Mouse (Mus musculus): ENCODE results near the gene Bdnf. TPM values are rescaled to one million over a fixed set of nuclear protein-coding genes. Genes with fewer than 3 reads are reported as not detected.

Bdnf gene
- polyA plus RNA-seq (2016; fragmentation: Nextera tagmentation; extraction: Ambion mirVana): 0.25 and 0.33 TPM in 2 replicates

DNA sequence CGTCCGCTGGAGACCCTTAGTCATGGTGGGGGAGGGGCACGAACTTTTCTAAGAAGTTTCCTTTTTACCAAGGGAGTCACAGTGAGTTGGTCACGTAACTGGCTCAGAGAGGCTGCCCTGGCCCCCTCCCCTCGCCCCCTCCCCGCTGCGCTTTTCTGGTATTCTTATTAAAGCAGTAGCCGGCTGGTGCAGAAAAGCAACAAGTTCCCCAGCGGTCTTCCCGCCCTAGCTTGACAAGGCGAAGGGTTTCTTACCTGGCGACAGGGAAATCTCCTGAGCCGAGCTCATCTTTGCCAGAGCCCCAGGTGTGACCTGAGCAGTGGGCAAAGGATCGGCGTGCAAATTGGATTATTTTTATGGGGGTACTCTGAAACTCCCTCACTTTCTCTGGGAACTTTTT, at the start of gene Bdnf:
TSS of gene Bdnf (plus strand) at position 169 of the 400 bp plus-strand sequence.
- Histone ChIP-seq H3K9me3 (replicated peaks) (no peaks in the 10 kb centered on the region), H3K4me1 (peaks cover 9% of the 10 kb centered on the region; the same call in 1 of the 2 replicates), H3K4me3 (peak within 1 kb of the TSS; percentile 30), H3K4me2 (peak within 1 kb of the TSS; percentile 50), H3K27me3 (replicated peaks) (peaks cover 68% of the 10 kb centered on the region), H3K27ac (no peak within 1 kb of the TSS), H3K9ac (no peak within 1 kb of the TSS), H3K36me3 (no peaks in the 10 kb centered on the region)
- 4% methylated on average over 15 of the region's 15 CpGs for WGBS (ENCODE audit: insufficient replicate concordance)
- no peak for ATAC-seq

GRCm38 (mm10) chr2:109626864-109627263, 47.6 kb upstream of the Bdnf start:
- ATAC-seq: no peak
- Histone ChIP-seq H3K4me3 (no peak overlapping the region), H3K27me3 (replicated peaks) (no peaks in the 10 kb centered on the region), H3K9ac (no peak overlapping the region), H3K36me3 (no peaks in the 10 kb centered on the region), H3K9me3 (replicated peaks) (no peaks in the 10 kb centered on the region), H3K4me1 (no peaks in the 10 kb centered on the region), H3K27ac (no peak overlapping the region), H3K4me2 (no peak overlapping the region)
- WGBS (ENCODE audit: insufficient replicate concordance): 70% methylated on average over 6 of the region's 6 CpGs

GRCm38 (mm10) chr2:109673509-109674455, 718 bp upstream of the Bdnf start:
- H3K9ac ChIP-seq: no peak overlapping the region
- H3K27ac ChIP-seq: no peak overlapping the region
- peaks cover 9% of the 10 kb centered on the region; the same call in 1 of the 2 replicates for H3K4me1 ChIP-seq
- H3K36me3 ChIP-seq: no peaks in the 10 kb centered on the region
- H3K4me2 ChIP-seq: peak overlapping the region; percentile 50
- peaks cover 64% of the 10 kb centered on the region for H3K27me3 ChIP-seq (replicated peaks)
- no peak for ATAC-seq
- no peaks in the 10 kb centered on the region for H3K9me3 ChIP-seq (replicated peaks)
- 1% methylated on average over 48 of the region's 48 CpGs for WGBS (ENCODE audit: insufficient replicate concordance)
- H3K4me3 ChIP-seq: peak overlapping the region; percentile 30

GRCm38 (mm10) chr2:109675051-109675450, 551 bp downstream of the Bdnf start:
- Histone ChIP-seq H3K27ac (no peak overlapping the region), H3K4me2 (no peak overlapping the region), H3K9me3 (replicated peaks) (no peaks in the 10 kb centered on the region), H3K4me3 (no peak overlapping the region), H3K36me3 (no peaks in the 10 kb centered on the region), H3K27me3 (replicated peaks) (peaks cover 68% of the 10 kb centered on the region), H3K4me1 (peaks cover 9% of the 10 kb centered on the region; the same call in 1 of the 2 replicates), H3K9ac (no peak overlapping the region)
- no peak for ATAC-seq
- WGBS (ENCODE audit: insufficient replicate concordance): 14% methylated on average over 11 of the region's 11 CpGs

GRCm38 (mm10) chr2:109675973-109676617, 1.6 kb downstream of the Bdnf start:
- H3K36me3 ChIP-seq: no peaks in the 10 kb centered on the region
- H3K4me1 ChIP-seq: peaks cover 9% of the 10 kb centered on the region; the same call in 1 of the 2 replicates
- no peaks in the 10 kb centered on the region for H3K9me3 ChIP-seq (replicated peaks)
- H3K4me3 ChIP-seq: no peak overlapping the region
- H3K4me2 ChIP-seq: peak overlapping the region; percentile 32; the same call in 1 of the 2 replicates
- H3K27me3 ChIP-seq (replicated peaks): peaks cover 68% of the 10 kb centered on the region
- no peak for ATAC-seq
- H3K27ac ChIP-seq: no peak overlapping the region
- no peak overlapping the region for H3K9ac ChIP-seq
- WGBS (ENCODE audit: insufficient replicate concordance): 3% methylated on average over 29 of the region's 29 CpGs

GRCm38 (mm10) chr2:109676618-109676974, 2.1 kb downstream of the Bdnf start:
- Histone ChIP-seq H3K36me3 (no peaks in the 10 kb centered on the region), H3K27me3 (replicated peaks) (peaks cover 68% of the 10 kb centered on the region), H3K4me3 (no peak overlapping the region), H3K9ac (no peak overlapping the region), H3K4me2 (no peak overlapping the region), H3K27ac (no peak overlapping the region), H3K4me1 (peaks cover 9% of the 10 kb centered on the region; the same call in 1 of the 2 replicates), H3K9me3 (replicated peaks) (no peaks in the 10 kb centered on the region)
- no peak for ATAC-seq
- 5% methylated on average over 5 of the region's 6 CpGs for WGBS (ENCODE audit: insufficient replicate concordance)

DNA sequence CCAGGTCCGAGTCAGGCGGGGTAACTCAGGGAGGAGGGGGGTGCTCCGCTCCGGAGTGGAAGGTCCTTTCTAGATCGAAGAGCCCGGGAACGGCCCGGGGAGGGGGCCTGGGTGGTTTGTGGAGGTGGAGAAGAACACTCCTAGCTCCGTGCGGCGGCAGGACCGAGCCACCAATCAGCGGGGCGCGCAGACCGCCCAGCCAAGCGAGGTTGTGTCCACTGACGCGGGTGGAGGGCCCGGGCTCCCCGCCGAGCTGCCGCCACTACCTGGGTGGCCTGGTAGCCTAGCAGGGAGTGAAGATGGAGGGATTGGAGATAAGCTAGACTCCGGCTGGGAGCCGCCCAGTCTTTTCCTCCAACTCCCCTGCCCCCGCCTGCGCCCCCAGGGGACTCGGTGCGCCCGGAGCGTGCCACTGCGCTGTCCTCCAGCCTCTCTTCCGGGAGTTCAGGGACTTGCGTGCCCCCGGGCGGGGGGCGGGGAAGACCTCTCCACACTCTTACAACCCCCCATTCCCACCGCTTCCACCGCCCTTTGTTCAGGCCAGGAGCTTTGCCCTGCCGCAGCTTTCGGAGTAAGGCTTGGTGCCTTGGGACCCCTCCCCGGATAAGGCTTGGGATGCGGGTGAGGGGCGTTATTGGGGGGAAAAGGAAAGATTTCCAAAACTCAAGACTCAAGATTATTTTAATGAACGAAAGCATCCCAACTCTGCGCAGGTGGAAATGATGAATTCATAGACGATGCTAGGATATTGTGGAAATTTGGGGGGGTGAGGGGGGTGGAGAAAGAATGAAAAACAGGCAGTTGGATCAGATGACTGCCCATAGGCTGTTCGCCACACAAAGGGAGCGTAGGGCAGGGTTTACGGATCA, 3.0 kb downstream of the Bdnf start:
- Histone ChIP-seq H3K9me3 (replicated peaks) (no peaks in the 10 kb centered on the region), H3K27ac (no peak overlapping the region), H3K4me2 (peak overlapping the region; percentile 57), H3K36me3 (no peaks in the 10 kb centered on the region), H3K4me1 (peaks cover 9% of the 10 kb centered on the region; the same call in 1 of the 2 replicates), H3K9ac (no peak overlapping the region), H3K4me3 (peak overlapping the region; percentile 36), H3K27me3 (replicated peaks) (peaks cover 67% of the 10 kb centered on the region)
- WGBS (ENCODE audit: insufficient replicate concordance): 1% methylated on average over 49 of the region's 50 CpGs
- peak; percentile 13; the same call in 1 of the 2 replicates for ATAC-seq

GRCm38 (mm10) chr2:109678090-109678409, 3.5 kb downstream of the Bdnf start:
- no peak overlapping the region for H3K9ac ChIP-seq

GRCm38 (mm10) chr2:109678454-109678853, 4.0 kb downstream of the Bdnf start:
- Histone ChIP-seq H3K27ac (no peak overlapping the region), H3K4me3 (no peak overlapping the region), H3K4me1 (peaks cover 9% of the 10 kb centered on the region; the same call in 1 of the 2 replicates), H3K36me3 (no peaks in the 10 kb centered on the region), H3K4me2 (peak overlapping the region; percentile 57), H3K27me3 (replicated peaks) (peaks cover 57% of the 10 kb centered on the region), H3K9ac (no peak overlapping the region), H3K9me3 (replicated peaks) (no peaks in the 10 kb centered on the region)
- 5% methylated on average over 8 of the region's 8 CpGs for WGBS (ENCODE audit: insufficient replicate concordance)
- no peak for ATAC-seq

More at GRCm38 (mm10) chr2:109678090-109678409, 3.5 kb downstream of the Bdnf start:
- no peaks in the 10 kb centered on the region for H3K36me3 ChIP-seq
- H3K27me3 ChIP-seq (replicated peaks): peaks cover 61% of the 10 kb centered on the region
- ATAC-seq: peak; percentile 13; the same call in 1 of the 2 replicates
- peak overlapping the region; percentile 57 for H3K4me2 ChIP-seq
- H3K27ac ChIP-seq: no peak overlapping the region
- peaks cover 9% of the 10 kb centered on the region; the same call in 1 of the 2 replicates for H3K4me1 ChIP-seq
- WGBS (ENCODE audit: insufficient replicate concordance): under 1% methylated on average over 17 of the region's 18 CpGs
- H3K9me3 ChIP-seq (replicated peaks): no peaks in the 10 kb centered on the region
- H3K4me3 ChIP-seq: peak overlapping the region; percentile 36

DNA sequence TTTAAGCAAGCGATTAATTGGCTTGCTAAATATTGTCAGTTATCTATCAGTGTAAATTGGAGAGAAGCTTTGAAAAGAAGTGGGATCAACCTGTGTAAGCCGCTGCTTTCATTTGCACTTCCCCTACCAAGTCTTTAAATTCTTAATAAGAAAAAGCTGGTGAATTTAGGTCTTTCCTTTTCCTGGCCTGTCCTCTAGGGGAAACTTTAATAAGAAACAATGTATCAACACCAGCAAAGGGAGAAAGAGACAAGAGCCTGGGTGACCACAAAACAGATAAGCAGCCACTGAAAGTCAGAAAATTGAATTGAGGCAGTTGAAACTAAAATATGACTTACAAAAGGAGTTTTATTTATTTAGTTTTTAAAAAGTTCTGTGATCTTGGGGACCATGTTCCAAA, 4.9 kb downstream of the Bdnf start:
- Histone ChIP-seq H3K9ac (no peak overlapping the region), H3K4me1 (peaks cover 5% of the 10 kb centered on the region; the same call in 1 of the 2 replicates), H3K27me3 (replicated peaks) (peaks cover 47% of the 10 kb centered on the region), H3K4me2 (no peak overlapping the region), H3K27ac (no peak overlapping the region), H3K9me3 (replicated peaks) (no peaks in the 10 kb centered on the region), H3K36me3 (no peaks in the 10 kb centered on the region), H3K4me3 (no peak overlapping the region)
- WGBS (ENCODE audit: insufficient replicate concordance): 41% methylated on average over 2 of the region's 2 CpGs
- no peak for ATAC-seq

DNA sequence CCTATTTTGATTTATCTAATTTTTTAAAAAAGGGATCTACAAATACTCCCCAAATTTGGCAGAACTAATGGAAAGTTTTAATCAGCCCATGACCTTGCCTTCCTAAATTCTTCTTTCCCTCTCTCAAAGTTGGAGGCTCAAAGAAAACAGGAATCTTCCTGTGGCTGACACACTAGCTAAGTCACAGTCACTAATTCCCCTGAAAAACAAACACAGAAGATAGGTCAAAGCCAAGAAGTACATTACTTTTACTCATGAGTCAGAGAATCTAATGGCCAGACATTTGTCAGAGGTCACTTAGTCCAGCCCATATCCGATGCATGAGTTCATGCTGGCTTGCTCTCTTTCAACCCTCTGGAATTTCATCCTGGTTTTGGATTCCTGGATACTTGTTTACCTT, 6.6 kb downstream of the Bdnf start:
- Histone ChIP-seq H3K4me2 (no peak overlapping the region), H3K9ac (no peak overlapping the region), H3K4me1 (peaks cover 5% of the 10 kb centered on the region; the same call in 1 of the 2 replicates), H3K27ac (no peak overlapping the region), H3K36me3 (no peaks in the 10 kb centered on the region), H3K27me3 (replicated peaks) (peaks cover 31% of the 10 kb centered on the region), H3K9me3 (replicated peaks) (no peaks in the 10 kb centered on the region), H3K4me3 (no peak overlapping the region)
- no peak for ATAC-seq
- WGBS (ENCODE audit: insufficient replicate concordance): 71% methylated on average over 1 of the region's 1 CpGs
